Mouse (Mus musculus) ES-CJ7 (cell line): ENCODE results near the gene Oxtr.

Source experiments
- DNase-seq: peaks from one replicate; pipeline ENCODE4 v3.0.0; 2011; ENCODE audit warnings: low read depth, low spot score

The Oxtr gene

GRCm38 (mm10) chr6:112489910-112490559, at the start of gene Oxtr:
TSS of gene Oxtr (minus strand) at chr6:112489943.
- DNase-seq: no peak

GRCm38 (mm10) chr6:112525434-112525833, 35.7 kb upstream of the Oxtr start:
- no peak for DNase-seq

GRCm38 (mm10) chr6:112524459-112524858, 34.7 kb upstream of the Oxtr start:
- DNase-seq: no peak

GRCm38 (mm10) chr6:112517991-112518390, 28.2 kb upstream of the Oxtr start:
- DNase-seq: no peak

- DNase-seq: no peak
These were observed 27.8 kb upstream of the Oxtr start for GRCm38 (mm10) chr6:112517572-112517971.

- DNase-seq: peak; percentile 45
These were observed 26.8 kb upstream of the Oxtr start for GRCm38 (mm10) chr6:112516496-112516895.

- no peak for DNase-seq
These were observed 24.8 kb upstream of the Oxtr start for GRCm38 (mm10) chr6:112514591-112514990.

- no peak for DNase-seq
These were observed 20.6 kb upstream of the Oxtr start for GRCm38 (mm10) chr6:112510346-112510745.

GRCm38 (mm10) chr6:112509590-112510131, 19.9 kb upstream of the Oxtr start:
- DNase-seq: no peak

GRCm38 (mm10) chr6:112507617-112508016, 17.9 kb upstream of the Oxtr start:
- DNase-seq: no peak

GRCm38 (mm10) chr6:112501156-112501555, 11.4 kb upstream of the Oxtr start:
- DNase-seq: no peak

- DNase-seq: no peak
These were observed 9.7 kb upstream of the Oxtr start for GRCm38 (mm10) chr6:112499456-112499855.

- DNase-seq: no peak
These were observed 9.0 kb upstream of the Oxtr start for GRCm38 (mm10) chr6:112498716-112499115.

- DNase-seq: no peak
These were observed 7.7 kb upstream of the Oxtr start for GRCm38 (mm10) chr6:112497456-112497855.

GRCm38 (mm10) chr6:112496291-112497060, 6.7 kb upstream of the Oxtr start:
- DNase-seq: no peak

GRCm38 (mm10) chr6:112495219-112495618, 5.5 kb upstream of the Oxtr start:
- no peak for DNase-seq

- DNase-seq: no peak
These were observed 4.9 kb upstream of the Oxtr start for GRCm38 (mm10) chr6:112494620-112495081.

- no peak for DNase-seq
These were observed 3.6 kb upstream of the Oxtr start for GRCm38 (mm10) chr6:112493371-112493770.

- no peak for DNase-seq
These were observed 2.9 kb upstream of the Oxtr start for GRCm38 (mm10) chr6:112492656-112493055.

- no peak for DNase-seq
These were observed 1.8 kb upstream of the Oxtr start for GRCm38 (mm10) chr6:112491521-112491920.

- DNase-seq: peak; percentile 85
These were observed 991 bp upstream of the Oxtr start for GRCm38 (mm10) chr6:112490625-112491242.

- DNase-seq: no peak
These were observed 398 bp downstream of the Oxtr start for GRCm38 (mm10) chr6:112489181-112489909.
